Mouse (Mus musculus) heart, adult 11 months (tissue): Measurements from ENCODE around the gene Gm11027.

Experiments
- DNase-seq: peaks from one replicate; pipeline ENCODE4 v3.0.0; 2022

The Gm11027 gene

DNA sequence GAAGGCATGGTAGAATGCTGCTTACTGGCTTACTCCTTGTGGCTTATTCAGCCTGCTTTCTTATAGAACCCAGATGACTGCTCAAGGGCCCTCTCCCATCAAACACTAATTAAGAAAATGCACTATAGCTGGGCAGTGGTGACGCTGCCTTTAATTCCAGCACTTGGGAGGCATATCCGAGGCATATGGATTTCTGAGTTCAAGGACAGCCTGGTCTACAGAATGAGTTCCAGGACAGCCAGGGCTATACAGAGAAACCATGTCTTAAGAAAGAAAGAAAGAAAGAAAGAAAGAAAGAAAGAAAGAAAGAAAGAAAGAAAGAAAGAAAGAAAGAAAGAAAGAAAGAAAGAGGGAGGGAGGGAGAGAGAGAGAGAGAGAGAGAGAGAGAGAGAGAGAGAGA, at the start of gene Gm11027:
Gm11027 (plus strand) TSS at position 301 of the 400 bp plus-strand sequence.
- DNase-seq: peak; percentile 71

- peak; percentile 80 for DNase-seq
Measured at GRCm38 (mm10) chr12:116226289-116227057, 48.7 kb upstream of the Gm11027 start.

DNA sequence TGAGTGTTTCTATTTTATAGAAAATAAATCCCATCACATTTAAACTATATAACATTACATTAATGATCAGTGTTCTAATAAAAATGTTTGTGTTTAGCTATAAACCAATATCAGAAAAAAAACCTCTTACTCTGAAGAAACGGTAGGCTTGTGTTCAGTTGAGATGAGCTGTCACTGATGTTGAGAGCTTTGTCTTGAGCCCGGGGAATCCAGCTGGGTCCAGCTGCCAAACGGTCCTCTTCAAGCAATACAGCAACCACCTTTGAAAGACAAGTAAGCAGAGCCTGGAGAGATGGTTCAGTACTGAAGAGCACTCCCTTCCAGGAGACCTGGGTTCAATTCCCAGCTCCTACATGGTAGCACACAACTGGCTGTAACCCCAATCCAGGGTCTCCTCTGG, 45.7 kb upstream of the Gm11027 start:
- peak; percentile 84 for DNase-seq

- DNase-seq: peak; percentile 97
Measured at GRCm38 (mm10) chr12:116231612-116232011, 43.6 kb upstream of the Gm11027 start.

DNA sequence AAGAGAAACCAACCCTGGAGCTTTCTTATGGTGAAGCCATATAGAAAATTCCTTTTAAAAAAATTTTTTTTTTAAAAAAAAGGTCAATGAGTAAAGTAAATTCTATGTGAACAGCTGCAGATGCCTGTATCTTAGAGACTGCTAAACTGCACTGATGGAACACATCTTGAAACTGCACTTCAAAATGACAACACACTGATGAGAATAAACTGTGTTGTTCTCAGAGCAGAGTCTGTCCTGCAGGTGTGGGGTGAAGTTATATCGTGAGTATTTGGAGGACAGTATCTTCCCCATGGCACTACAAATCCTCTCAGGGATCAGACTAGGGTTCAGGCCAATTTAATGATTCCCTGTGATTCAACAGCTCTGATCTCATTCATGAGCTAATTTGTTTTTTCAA, 43.1 kb upstream of the Gm11027 start:
- peak; percentile 55 for DNase-seq

DNA sequence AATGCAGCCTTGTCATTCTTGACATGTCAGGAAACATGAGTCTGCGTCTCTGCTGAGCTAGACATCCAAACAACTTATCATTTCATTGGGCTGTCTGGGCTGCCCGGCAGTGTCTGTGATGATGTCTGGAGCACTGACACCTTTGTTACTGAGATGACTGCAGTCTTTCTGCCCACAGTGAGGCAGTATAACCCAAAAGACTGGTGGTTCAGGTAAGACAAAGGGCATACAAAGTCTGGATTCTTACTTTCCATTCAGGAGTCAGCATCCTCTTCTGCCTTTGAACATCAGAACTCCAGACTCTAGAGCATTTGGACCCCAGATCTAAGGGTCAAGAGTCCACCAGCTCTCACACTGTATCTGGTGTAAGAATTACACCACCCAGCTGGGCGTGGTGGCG, 39.8 kb upstream of the Gm11027 start:
- DNase-seq: peak; percentile 52

- peak; percentile 91 for DNase-seq
Measured at GRCm38 (mm10) chr12:116236658-116237057, 38.5 kb upstream of the Gm11027 start.

- no peak for DNase-seq
Measured at GRCm38 (mm10) chr12:116238370-116238769, 36.8 kb upstream of the Gm11027 start.

DNA sequence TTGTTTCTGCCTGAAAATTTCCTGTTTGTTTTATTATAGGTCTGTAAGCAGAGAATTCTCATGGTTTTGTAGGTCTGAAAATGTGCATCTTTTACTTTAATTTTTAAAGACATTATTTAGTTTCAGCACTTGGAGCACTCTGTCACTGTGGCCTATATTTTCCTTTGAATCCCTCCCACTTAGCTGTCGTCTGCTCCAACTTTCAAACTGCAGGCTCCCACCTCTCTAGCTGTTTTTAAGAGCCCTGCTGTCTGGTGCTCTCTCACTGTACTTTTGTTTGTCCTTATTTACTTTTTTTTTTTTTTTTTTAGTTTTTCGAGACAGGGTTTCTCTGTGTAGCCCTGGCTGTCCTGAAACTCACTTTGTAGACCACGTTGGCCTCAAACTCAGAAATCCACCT, 36.4 kb upstream of the Gm11027 start:
- peak; percentile 37 for DNase-seq

DNA sequence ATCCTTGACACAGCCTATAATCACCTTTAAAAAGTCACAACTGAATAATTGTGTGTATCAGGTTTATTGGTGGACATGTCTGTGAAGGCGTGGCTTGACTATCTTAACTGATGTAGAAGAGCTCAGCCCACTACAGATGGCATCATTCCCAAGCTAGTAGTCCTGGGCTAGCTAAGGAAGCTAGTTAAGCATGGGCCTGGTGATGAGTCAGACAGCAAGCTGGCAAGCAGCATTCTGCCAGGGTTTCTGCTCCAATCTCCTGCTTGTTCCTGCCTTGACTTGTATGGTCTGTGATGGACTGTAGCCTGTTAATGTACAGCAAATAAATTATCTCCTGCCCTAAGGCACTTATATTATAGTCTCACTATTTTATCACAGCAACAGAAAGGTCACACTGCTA, 30.6 kb upstream of the Gm11027 start:
- DNase-seq: peak; percentile 64

GRCm38 (mm10) chr12:116254652-116255051, 20.5 kb upstream of the Gm11027 start:
- DNase-seq: peak; percentile 87

GRCm38 (mm10) chr12:116255636-116256035, 19.6 kb upstream of the Gm11027 start:
- peak; percentile 37 for DNase-seq

- DNase-seq: peak; percentile 72
Measured at GRCm38 (mm10) chr12:116258321-116258720, 16.9 kb upstream of the Gm11027 start.

GRCm38 (mm10) chr12:116262555-116263341, 12.4 kb upstream of the Gm11027 start, which contains the start of gene Wdr60:
Wdr60 (minus strand) TSS chr12:116263022.
- peak; percentile 98 for DNase-seq

- peak; percentile 83 for DNase-seq
Measured at GRCm38 (mm10) chr12:116264756-116265155, 10.4 kb upstream of the Gm11027 start.

DNA sequence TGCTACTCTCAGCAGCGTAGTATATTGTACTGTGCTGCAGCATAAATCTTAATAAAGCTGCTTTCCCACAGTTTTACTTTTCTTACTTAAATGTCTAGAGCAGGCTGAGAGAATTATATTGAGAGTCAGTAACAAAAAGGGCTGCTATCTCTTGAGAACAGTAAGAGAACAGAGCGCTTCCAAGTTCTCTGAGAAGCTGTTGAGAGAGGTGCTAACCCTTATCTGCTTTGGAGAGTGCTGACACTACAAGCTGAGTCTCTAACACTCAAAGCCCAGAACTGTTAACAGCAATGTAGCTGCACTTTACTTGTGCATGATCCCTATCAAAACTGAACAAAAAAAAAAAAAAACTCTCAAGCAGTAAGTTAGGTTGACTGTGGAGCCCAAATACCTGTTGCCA, 9.9 kb upstream of the Gm11027 start:
- DNase-seq: no peak

- DNase-seq: peak; percentile 90
Measured at GRCm38 (mm10) chr12:116269450-116269849, 5.7 kb upstream of the Gm11027 start.

GRCm38 (mm10) chr12:116270538-116270937, 4.6 kb upstream of the Gm11027 start:
- peak; percentile 79 for DNase-seq

GRCm38 (mm10) chr12:116271071-116271470, 4.1 kb upstream of the Gm11027 start:
- peak; percentile 54 for DNase-seq

DNA sequence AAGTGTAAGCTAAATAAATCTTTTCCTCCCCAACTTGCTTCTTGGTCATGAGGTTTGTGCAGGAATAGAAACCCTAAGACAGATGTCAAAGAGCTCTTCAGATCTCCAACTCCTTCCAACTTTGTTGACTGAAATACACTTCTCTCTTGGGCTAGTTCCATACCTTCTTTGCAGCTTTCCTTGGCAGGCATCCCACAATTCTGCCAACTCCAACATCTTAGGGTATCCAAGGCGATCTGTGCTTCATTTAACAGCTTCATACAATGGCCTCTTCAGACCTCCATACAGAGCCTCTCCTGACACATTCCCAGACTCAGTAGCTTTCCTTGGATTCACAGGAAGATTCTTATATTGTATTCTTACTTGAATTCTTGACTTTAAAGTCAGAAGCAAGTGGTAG, 1.5 kb upstream of the Gm11027 start:
- DNase-seq: peak; percentile 41

- peak; percentile 36 for DNase-seq
Measured at GRCm38 (mm10) chr12:116275631-116276030, 445 bp downstream of the Gm11027 start.

GRCm38 (mm10) chr12:116276961-116277360, 1.8 kb downstream of the Gm11027 start:
- no peak for DNase-seq

GRCm38 (mm10) chr12:116278541-116278940, 3.4 kb downstream of the Gm11027 start:
- DNase-seq: peak; percentile 83

DNA sequence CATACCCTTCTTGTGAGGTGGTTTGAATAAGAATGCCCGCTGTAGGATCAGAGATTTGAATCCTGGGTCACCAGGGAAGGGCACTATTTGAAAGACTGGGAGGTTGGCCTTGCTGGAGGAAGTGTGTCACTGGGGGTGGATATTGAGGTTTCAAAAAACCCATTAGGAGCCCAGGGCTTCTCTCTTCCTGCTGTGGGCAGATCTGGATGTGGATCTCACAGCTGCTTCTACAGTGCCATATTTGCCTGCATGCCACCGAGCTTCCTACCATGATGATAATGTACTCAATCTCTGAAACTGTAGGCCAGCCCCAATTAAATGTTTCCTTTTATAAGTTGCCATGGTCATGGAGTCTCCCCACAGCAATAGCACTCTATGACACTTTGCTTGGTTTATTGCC, 4.0 kb downstream of the Gm11027 start:
- peak; percentile 72 for DNase-seq
